Mouse (Mus musculus) C2C12 (cell line): ENCODE results near the gene Vmn1r21. TPM values are rescaled to one million over a fixed set of nuclear protein-coding genes. Genes with fewer than 3 reads are reported as not detected.

Experiments used
- H3K27me3 ChIP-seq: one replicate; pipeline ENCODE4 v1.6.1; 2011; ENCODE audit not compliant: control insufficient read depth, insufficient read depth, insufficient read length
- H3K36me3 ChIP-seq: one replicate; pipeline ENCODE4 v1.6.1; 2011; ENCODE audit not compliant: control insufficient read depth, insufficient read depth
- H3K4me3 ChIP-seq: one replicate; pipeline ENCODE4 v1.5.1; 2011; ENCODE audit warnings: mild to moderate bottlenecking, control low read depth; ENCODE audit not compliant: poor library complexity, insufficient read depth, severe bottlenecking
- H3K79me2 ChIP-seq: one replicate; pipeline ENCODE4 v1.6.1; 2011; ENCODE audit not compliant: control insufficient read depth, insufficient read depth
- H3K79me3 ChIP-seq: one replicate; pipeline ENCODE4 v1.6.1; 2011; ENCODE audit warnings: low read depth, control low read depth
- H3ac ChIP-seq: one replicate; pipeline ENCODE3; 2011; ENCODE audit warnings: low read depth; ENCODE audit not compliant: control insufficient read depth, insufficient read length
- CEBPB ChIP-seq: IDR thresholded peaks from one replicate; pipeline ENCODE4 v1.6.1; 2011; ENCODE audit warnings: low read depth, mild to moderate bottlenecking, control low read depth, moderate library complexity
- CTCF ChIP-seq: IDR thresholded peaks from one replicate; pipeline ENCODE4 v1.5.1; 2011; ENCODE audit not compliant: control insufficient read depth, insufficient read depth, insufficient read length
- FOSL1 ChIP-seq: IDR thresholded peaks from one replicate; pipeline ENCODE4 v1.8.0; 2011; ENCODE audit warnings: mild to moderate bottlenecking, low read length; ENCODE audit not compliant: poor library complexity, insufficient read depth, severe bottlenecking
- MAX ChIP-seq: IDR thresholded peaks from one replicate; pipeline ENCODE4 v1.6.1; 2011; ENCODE audit warnings: mild to moderate bottlenecking, control low read depth
- MYOD1 ChIP-seq: IDR thresholded peaks from one replicate; pipeline ENCODE4 v1.6.1; 2011; ENCODE audit warnings: low read depth; ENCODE audit not compliant: control insufficient read depth, insufficient read length
- MYOG ChIP-seq: IDR thresholded peaks from one replicate; pipeline ENCODE4 v1.6.1; 2011; ENCODE audit not compliant: control insufficient read depth, insufficient read length; ENCODE audit errors: extremely low read depth
- USF1 ChIP-seq: IDR thresholded peaks from one replicate; pipeline ENCODE4 v1.6.1; 2011; ENCODE audit warnings: low read depth, mild to moderate bottlenecking, control low read depth, moderate library complexity
- polyA plus RNA-seq: library from polyadenylated mRNA; unstranded; fragments of >200 nt; fragmentation: generic; extraction: Trizol; gene quantifications from one replicate; pipeline ENCODE4 v1.2.1, GENCODE M21; 2012; ENCODE audit warnings: missing spikeins

Gene Vmn1r21
- polyA plus RNA-seq, 1 experiment = not detected

DNA sequence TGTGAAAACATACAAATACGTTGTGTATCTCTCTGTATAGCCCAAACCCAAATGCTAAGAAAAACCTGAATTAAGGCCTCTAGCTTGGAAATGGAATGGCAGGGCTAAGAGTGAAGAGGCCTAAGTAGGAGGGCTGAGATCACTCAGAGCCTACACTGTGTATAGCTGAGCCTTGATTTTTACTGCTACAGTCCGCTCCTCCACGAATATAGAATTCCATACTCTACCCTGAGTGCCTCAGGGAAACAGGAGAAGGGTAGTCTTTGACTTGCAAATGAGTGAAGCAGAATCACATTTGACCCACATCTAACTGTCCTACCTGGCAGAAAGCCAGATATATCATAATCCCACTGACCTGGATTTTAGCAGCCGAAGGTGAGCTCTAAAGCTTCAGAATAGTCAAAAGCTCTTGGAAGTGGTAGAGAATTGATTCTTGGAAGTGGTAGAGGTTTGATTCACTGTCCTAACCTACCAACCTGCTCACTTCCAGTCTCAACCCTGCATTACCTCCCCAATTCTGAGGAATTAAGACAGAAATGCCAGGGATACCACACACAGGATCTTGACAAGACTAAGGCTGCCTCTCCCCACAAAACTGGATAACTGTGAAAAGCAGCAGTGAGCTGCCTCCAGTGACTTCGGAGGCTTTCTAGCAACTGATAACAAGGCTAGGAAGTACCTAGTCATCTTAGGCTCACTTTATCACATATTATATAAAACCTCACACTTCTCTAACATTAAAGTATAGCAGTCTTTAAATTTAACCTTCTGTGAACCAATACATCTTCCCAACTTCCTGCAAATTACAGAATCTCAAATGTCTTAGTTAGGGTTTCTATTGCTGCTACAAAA lies 44.7 kb downstream of the Vmn1r21 start:
- no peaks in the 10 kb centered on the region for H3K36me3 ChIP-seq
- H3K79me2 ChIP-seq = peaks cover 10% of the 10 kb centered on the region
- peaks cover 2% of the 10 kb centered on the region for H3K79me3 ChIP-seq
- TF ChIP-seq MYOG (no peak), USF1 (no peak), FOSL1 (no peak), CEBPB (no peak), CTCF (no peak), MYOD1 (no peak), MAX (no peak)
- no peak overlapping the region for H3K4me3 ChIP-seq
- H3K27me3 ChIP-seq = no peaks in the 10 kb centered on the region
- no peak overlapping the region for H3ac ChIP-seq

DNA sequence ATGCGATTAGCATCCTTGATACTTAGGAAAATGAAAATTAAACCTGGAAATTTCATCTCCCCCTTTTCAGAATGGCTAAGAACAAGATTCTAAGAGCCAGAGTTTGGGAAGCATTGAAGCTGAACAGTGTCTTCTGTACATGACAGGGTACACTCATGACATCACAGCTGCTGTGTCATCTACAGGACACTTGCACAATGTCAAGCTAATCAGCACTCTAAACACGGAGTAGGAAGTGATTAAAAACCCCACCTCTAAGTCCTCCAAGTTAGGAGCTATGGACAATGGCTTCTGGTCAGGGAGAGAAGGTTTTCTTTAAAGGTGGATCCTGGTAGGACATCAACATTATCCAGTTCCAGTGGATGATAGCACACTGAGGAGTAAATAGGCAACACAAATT lies 47.0 kb downstream of the Vmn1r21 start:
- Histone ChIP-seq H3K4me3 (no peak overlapping the region), H3K36me3 (no peaks in the 10 kb centered on the region), H3K79me3 (peaks cover 2% of the 10 kb centered on the region), H3K27me3 (no peaks in the 10 kb centered on the region), H3ac (no peak overlapping the region), H3K79me2 (no peaks in the 10 kb centered on the region)
- TF ChIP-seq CEBPB = no peak
- TF ChIP-seq MYOG = no peak
- no peak for TF ChIP-seq MYOD1
- no peak for TF ChIP-seq CTCF
- TF ChIP-seq USF1 = no peak
- TF ChIP-seq MAX = no peak
- no peak for TF ChIP-seq FOSL1

- no peak for TF ChIP-seq FOSL1
- TF ChIP-seq MYOD1 = no peak
- no peak for TF ChIP-seq CEBPB
- no peak for TF ChIP-seq MAX
- TF ChIP-seq CTCF = no peak
- no peak for TF ChIP-seq USF1
- no peak for TF ChIP-seq MYOG
- H3K79me2 ChIP-seq = no peaks in the 10 kb centered on the region
- no peaks in the 10 kb centered on the region for H3K36me3 ChIP-seq
- H3K79me3 ChIP-seq = peaks cover 3% of the 10 kb centered on the region
- no peak overlapping the region for H3ac ChIP-seq
- H3K4me3 ChIP-seq = no peak overlapping the region
- H3K27me3 ChIP-seq = no peaks in the 10 kb centered on the region
Observed at GRCm38 (mm10) chr6:57798986-57799385, 51.2 kb downstream of the Vmn1r21 start.

GRCm38 (mm10) chr6:57796853-57797423 lies 53.2 kb downstream of the Vmn1r21 start:
- Histone ChIP-seq H3K79me3 (peaks cover 4% of the 10 kb centered on the region), H3K27me3 (no peaks in the 10 kb centered on the region), H3K36me3 (no peaks in the 10 kb centered on the region), H3K4me3 (no peak overlapping the region), H3ac (no peak overlapping the region), H3K79me2 (no peaks in the 10 kb centered on the region)
- no peak for TF ChIP-seq FOSL1

DNA sequence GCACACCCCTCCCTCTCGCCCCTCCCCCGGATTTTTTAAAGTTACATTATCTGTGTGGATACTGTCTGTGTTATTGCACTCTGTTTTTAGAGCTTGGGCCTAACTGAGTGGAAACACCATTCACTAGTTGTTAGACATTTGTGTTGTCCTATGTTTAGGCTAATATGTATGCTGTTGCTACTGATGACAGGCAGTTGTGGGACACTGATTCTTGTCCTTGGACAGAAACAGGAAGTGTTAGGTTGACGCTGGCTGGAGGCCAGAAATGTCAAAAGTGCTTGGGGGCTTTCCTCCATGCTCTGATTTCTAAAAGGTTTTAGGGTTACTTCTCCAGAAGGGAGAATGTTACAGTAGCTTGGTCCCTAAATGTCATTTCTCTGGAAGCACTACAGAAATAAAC lies 54.3 kb downstream of the Vmn1r21 start:
- TF ChIP-seq FOSL1 (no peak), USF1 (no peak), CTCF (no peak), MAX (no peak), MYOG (no peak), MYOD1 (no peak), CEBPB (no peak)

More for the DNA sequence above, 54.3 kb downstream of the Vmn1r21 start:
- Histone ChIP-seq H3ac (no peak overlapping the region), H3K36me3 (no peaks in the 10 kb centered on the region), H3K79me2 (no peaks in the 10 kb centered on the region), H3K27me3 (no peaks in the 10 kb centered on the region), H3K79me3 (peaks cover 4% of the 10 kb centered on the region), H3K4me3 (no peak overlapping the region)

Other genes with a start within 250 kb of the Vmn1r21 start
- 7.4 TPM for gene Pyurf, start 158.3 kb downstream of the Vmn1r21 start, polyA plus RNA-seq
- 8.4 TPM for gene Lancl2, start 147.8 kb downstream of the Vmn1r21 start, polyA plus RNA-seq
- gene Vopp1, start 25.2 kb downstream of the Vmn1r21 start, polyA plus RNA-seq = 15.2 TPM
- not detected for gene Vmn1r22, start 57.7 kb upstream of the Vmn1r21 start, polyA plus RNA-seq
- not detected for gene Vmn1r23, start 76.5 kb upstream of the Vmn1r21 start, polyA plus RNA-seq
- not detected for gene Vmn1r24, start 111.2 kb upstream of the Vmn1r21 start, polyA plus RNA-seq
- gene Vmn1r25, start 130.5 kb upstream of the Vmn1r21 start, polyA plus RNA-seq = not detected
- not detected for gene Vmn1r26, start 164.8 kb upstream of the Vmn1r21 start, polyA plus RNA-seq